Mouse (Mus musculus) heart, adult 2 months (tissue): Measurements from ENCODE around the gene Slc30a2. TPM values are rescaled to one million over a fixed set of nuclear protein-coding genes. Genes with fewer than 3 reads are reported as not detected.

Experiments
- DNase-seq, 2 experiments: peaks; one replicate each; pipeline ENCODE4 v3.0.0; 2021
- H3K27ac ChIP-seq: fragments of 200-600 bp; 2 replicates; pipeline ENCODE4 v1.8.1; 2022
- H3K27me3 ChIP-seq: fragments of 200-500 bp; 2 replicates; pipeline ENCODE4 v1.6.1; 2012; ENCODE audit warnings: mild to moderate bottlenecking, low read length, inconsistent platforms, mixed read lengths; ENCODE audit not compliant: control insufficient read depth, insufficient read depth
- H3K36me3 ChIP-seq: fragments of 200-500 bp; 2 replicates; pipeline ENCODE4 v1.6.1; 2012; ENCODE audit warnings: low read length, inconsistent platforms; ENCODE audit not compliant: control insufficient read depth, insufficient read depth
- H3K4me1 ChIP-seq: fragments of 200-500 bp; 2 replicates; pipeline ENCODE4 v1.6.1; 2011; ENCODE audit warnings: low read length; ENCODE audit not compliant: control insufficient read depth, insufficient read depth
- H3K4me3 ChIP-seq: fragments of 200-600 bp; 2 replicates; pipeline ENCODE4 v1.8.1; 2022
- H3K79me2 ChIP-seq: fragments of 200-500 bp; replicated peaks from 2 replicates; pipeline ENCODE4 v1.6.1; 2012; ENCODE audit warnings: mild to moderate bottlenecking, inconsistent platforms, low read length, moderate library complexity, mixed read lengths; ENCODE audit not compliant: control insufficient read depth, insufficient read depth
- H3K9ac ChIP-seq: fragments of 200-500 bp; 2 replicates; pipeline ENCODE4 v1.6.1; 2012; ENCODE audit warnings: low read depth, mild to moderate bottlenecking, control low read depth, inconsistent platforms, low read length, mixed read lengths
- CTCF ChIP-seq: fragments of 200-600 bp; IDR thresholded peaks from 2 replicates; pipeline ENCODE4 v1.8.1; 2022; ENCODE audit warnings: antibody characterized with exemption, mild to moderate bottlenecking, moderate library complexity
- EP300 ChIP-seq: fragments of 200-500 bp; IDR thresholded peaks from 2 replicates; pipeline ENCODE4 v1.6.1; 2011; ENCODE audit warnings: low read depth, low read length, control low read depth; ENCODE audit not compliant: insufficient read depth
- POLR2A ChIP-seq: fragments of 200-500 bp; IDR thresholded peaks from 2 replicates; pipeline ENCODE4 v1.6.1; 2011; ENCODE audit warnings: mild to moderate bottlenecking, low read depth, low read length, control low read depth; ENCODE audit not compliant: insufficient read depth
- WGBS: fragments of 180-500 bp; shearing (Covaris S2); methylation state at CpG from one replicate; pipeline ENCODE4 v1.1.7; 2018; 5-methylcytosine and 5-hydroxymethylcytosine counted together
- intact Hi-C: fragments of 180-260 bp; cut with DNase I; formaldehyde crosslinking; loops from one replicate; pipeline ENCODE4 v1.15.1; 2025
- polyA plus RNA-seq: library from polyadenylated mRNA; depleted of rRNA; stranded (reverse); fragments of >200 nt; gene quantifications from 2 replicates; pipeline ENCODE4 v1.2.3, GENCODE M21; 2012
- total RNA-seq, 2 experiments: library from RNA; stranded (reverse); gene quantifications; 2 replicates each; pipeline ENCODE4 v1.2.3; 2021

Slc30a2 gene
- total and polyA plus RNA-seq, 3 experiments = 0.12 to 0.65 (median 0.45) TPM

DNA sequence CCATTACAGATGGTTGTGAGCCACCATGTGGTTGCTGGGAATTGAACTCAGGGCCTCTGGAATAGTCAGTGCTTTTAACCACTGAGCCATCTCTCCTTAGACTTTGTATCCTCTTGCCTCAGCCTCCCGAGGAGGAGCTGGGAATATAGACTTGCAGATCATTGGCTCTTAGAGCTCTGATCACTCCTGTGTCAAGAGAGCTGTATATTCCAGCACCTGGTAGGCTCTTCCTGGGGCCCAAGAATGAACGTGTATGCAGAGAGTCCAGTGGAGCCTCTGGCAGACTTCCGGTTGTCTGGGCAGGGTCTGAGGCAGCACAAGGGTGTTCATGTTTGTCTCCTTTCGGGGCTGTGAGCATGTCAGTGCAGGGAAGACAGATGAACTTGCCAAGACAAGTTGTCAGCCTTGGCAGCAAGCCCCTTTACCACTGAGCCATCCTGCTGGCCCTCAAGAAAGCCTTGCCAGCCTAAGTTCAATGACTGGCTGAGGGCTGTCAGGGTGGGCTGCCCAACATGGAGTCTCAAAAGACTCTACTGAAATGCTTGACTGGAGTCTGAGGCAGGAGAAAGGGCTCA lies 28.8 kb upstream of the Slc30a2 start:
- Histone ChIP-seq H3K9ac (no peak overlapping the region), H3K27ac (peak overlapping the region; percentile 89), H3K4me1 (no peaks in the 10 kb centered on the region), H3K4me3 (no peak overlapping the region), H3K36me3 (0 out of 2 replicates have a peak, but pooled peaks cover 2% of the 10 kb centered on the region), H3K27me3 (no peaks in the 10 kb centered on the region), H3K79me2 (no peaks in the 10 kb centered on the region)
- DNase-seq = peak in 1 of 2 experiments; percentile 29
- no peak for TF ChIP-seq CTCF
- no peak for TF ChIP-seq POLR2A
- TF ChIP-seq EP300 = no peak
- intact Hi-C loops = loop anchor here (2.0 kb wide), 1 partner anchor 13 kb away; no protein-coding TSS in a partner anchor
- WGBS = 56% methylated on average over 4 of the region's 4 CpGs

DNA sequence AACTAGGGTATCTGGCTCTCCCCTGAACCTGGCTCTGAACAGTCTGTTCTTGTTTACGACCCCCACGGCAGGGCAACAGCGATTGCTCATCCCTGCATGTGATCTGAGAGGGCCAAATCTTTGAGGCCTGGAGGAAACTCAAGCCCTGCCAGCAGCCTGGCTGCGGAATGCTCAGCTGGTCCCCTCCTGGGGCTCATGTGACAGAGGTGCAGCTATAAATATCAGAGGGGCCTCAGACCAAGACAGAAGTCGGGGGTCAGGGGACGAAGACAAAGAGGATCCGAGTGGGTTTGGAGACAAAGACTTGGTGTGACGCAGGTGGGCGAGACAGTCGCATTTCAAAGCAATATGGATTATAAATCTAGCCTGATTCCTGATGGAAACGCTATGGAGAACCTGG lies 28.1 kb upstream of the Slc30a2 start, which contains the start of gene Trim63:
Gene Trim63 (plus strand): TSS at position 245 of the 400 bp plus-strand sequence.
- intact Hi-C loops = loop anchor here (1.0 to 2.0 kb wide), 2 partner anchors 14 to 41 kb away; no protein-coding TSS in a partner anchor
- DNase-seq = peak; percentile 60 to 80
- peak within 1 kb of the TSS; percentile 89 for H3K27ac ChIP-seq

DNA sequence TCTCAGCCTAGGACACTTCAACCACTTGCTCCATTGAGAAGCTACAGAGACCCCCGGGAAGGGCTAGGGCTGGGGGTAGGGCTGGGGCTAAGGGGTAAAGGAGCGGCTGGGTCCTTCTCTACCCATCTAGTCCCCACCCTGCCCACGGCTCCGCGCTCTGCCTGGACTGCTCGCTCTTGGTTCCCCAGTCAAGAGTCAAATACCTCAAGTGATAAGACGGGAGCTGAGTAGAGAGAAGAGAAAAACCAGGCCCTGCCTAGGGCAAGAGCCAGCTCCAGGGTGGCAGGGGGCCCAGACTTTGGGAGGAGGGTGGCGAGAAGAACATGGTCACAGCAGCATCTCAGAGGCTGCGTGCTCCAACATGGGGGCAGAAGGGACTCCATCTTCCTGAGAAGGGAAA lies 27.5 kb upstream of the Slc30a2 start:
- H3K4me3 ChIP-seq = peak overlapping the region; percentile 50
- TF ChIP-seq CTCF (no peak), EP300 (0 out of 2 replicates have a peak, but pooled peaks have one; percentile 48)
- H3K79me2 ChIP-seq = no peaks in the 10 kb centered on the region
- WGBS = 30% methylated on average over 9 of the region's 9 CpGs
- 0 out of 2 replicates have a peak, but pooled peaks cover 2% of the 10 kb centered on the region for H3K36me3 ChIP-seq
- peak overlapping the region; percentile 80 for H3K9ac ChIP-seq
- no peaks in the 10 kb centered on the region for H3K27me3 ChIP-seq
- peak overlapping the region; percentile 89 for H3K27ac ChIP-seq
- peak in 1 of 2 experiments; percentile 58 for DNase-seq
- H3K4me1 ChIP-seq = no peaks in the 10 kb centered on the region
- intact Hi-C loops = loop anchor here (1.0 to 2.0 kb wide), 2 partner anchors 15 to 41 kb away; no protein-coding TSS in a partner anchor

More for the DNA sequence above, 28.1 kb upstream of the Slc30a2 start, which contains the start of gene Trim63:
- no peaks in the 10 kb centered on the region for H3K4me1 ChIP-seq
- peak within 1 kb of the TSS; percentile 80 for H3K9ac ChIP-seq
- H3K36me3 ChIP-seq = 0 out of 2 replicates have a peak, but pooled peaks cover 2% of the 10 kb centered on the region
- 30% methylated on average over 11 of the region's 11 CpGs for WGBS
- peak within 1 kb of the TSS; percentile 50 for H3K4me3 ChIP-seq
- peak; percentile 97 for TF ChIP-seq POLR2A
- TF ChIP-seq EP300 = no peak; the same call in none of the 2 replicates
- TF ChIP-seq CTCF = no peak
- H3K79me2 ChIP-seq = no peaks in the 10 kb centered on the region
- no peaks in the 10 kb centered on the region for H3K27me3 ChIP-seq

DNA sequence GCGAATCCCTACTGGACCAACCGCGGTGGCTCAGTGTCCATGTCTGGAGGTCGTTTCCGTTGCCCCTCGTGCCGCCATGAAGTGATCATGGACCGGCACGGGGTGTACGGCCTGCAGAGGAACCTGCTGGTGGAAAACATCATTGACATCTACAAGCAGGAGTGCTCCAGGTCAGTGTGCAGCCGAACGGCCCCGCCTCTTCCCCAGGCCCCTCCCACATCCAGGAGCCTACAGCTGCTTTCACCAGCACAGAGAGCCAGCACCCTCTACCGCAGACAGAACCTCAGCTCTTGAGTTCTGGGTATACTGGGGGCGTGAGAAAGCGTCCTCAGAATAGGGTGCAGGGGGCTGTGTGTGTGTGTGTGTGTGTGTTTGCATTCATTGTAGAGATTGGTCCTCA lies 26.6 kb upstream of the Slc30a2 start:
- DNase-seq = peak in 1 of 2 experiments; percentile 53
- intact Hi-C loops = no loop called here
- Histone ChIP-seq H3K27me3 (no peaks in the 10 kb centered on the region), H3K4me1 (no peaks in the 10 kb centered on the region), H3K27ac (peak overlapping the region; percentile 89), H3K9ac (peak overlapping the region; percentile 78), H3K79me2 (no peaks in the 10 kb centered on the region), H3K4me3 (peak overlapping the region; percentile 50), H3K36me3 (peaks cover 2% of the 10 kb centered on the region; the same call in 1 of the 2 replicates)
- TF ChIP-seq POLR2A (peak; percentile 48; the same call in 1 of the 2 replicates), EP300 (no peak), CTCF (no peak; the same call in 1 of the 2 replicates)
- WGBS = 35% methylated on average over 16 of the region's 16 CpGs

DNA sequence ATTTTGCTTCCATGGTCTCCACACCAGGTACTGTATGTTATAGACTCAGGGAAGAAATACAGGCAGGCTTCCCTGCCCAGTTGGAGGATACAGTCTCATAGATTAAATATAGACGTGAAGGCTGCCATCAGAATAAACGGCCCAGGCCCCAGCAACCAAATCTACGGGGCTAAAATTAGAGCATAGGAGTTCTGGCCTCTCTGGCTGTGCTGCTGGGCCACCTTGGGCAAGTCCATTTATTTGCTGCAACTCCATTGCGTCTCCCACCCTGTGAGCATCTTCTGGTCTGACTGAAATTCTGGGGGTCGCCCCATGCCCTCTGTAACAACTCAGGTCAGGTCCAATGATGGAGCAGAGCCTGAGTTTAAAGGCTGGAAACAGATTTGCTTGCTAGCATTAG lies 23.9 kb upstream of the Slc30a2 start:
- H3K27ac ChIP-seq = peak overlapping the region; percentile 36; the same call in 1 of the 2 replicates
- 59% methylated on average over 5 of the region's 5 CpGs for WGBS
- H3K79me2 ChIP-seq = no peaks in the 10 kb centered on the region
- H3K4me3 ChIP-seq = peak overlapping the region; percentile 16; the same call in 1 of the 2 replicates
- H3K9ac ChIP-seq = no peak overlapping the region
- H3K27me3 ChIP-seq = no peaks in the 10 kb centered on the region
- no peak for DNase-seq
- intact Hi-C loops = no loop called here
- TF ChIP-seq EP300 (0 out of 2 replicates have a peak, but pooled peaks have one; percentile 28), CTCF (no peak), POLR2A (no peak)
- H3K36me3 ChIP-seq = peaks cover 2% of the 10 kb centered on the region
- no peaks in the 10 kb centered on the region for H3K4me1 ChIP-seq

DNA sequence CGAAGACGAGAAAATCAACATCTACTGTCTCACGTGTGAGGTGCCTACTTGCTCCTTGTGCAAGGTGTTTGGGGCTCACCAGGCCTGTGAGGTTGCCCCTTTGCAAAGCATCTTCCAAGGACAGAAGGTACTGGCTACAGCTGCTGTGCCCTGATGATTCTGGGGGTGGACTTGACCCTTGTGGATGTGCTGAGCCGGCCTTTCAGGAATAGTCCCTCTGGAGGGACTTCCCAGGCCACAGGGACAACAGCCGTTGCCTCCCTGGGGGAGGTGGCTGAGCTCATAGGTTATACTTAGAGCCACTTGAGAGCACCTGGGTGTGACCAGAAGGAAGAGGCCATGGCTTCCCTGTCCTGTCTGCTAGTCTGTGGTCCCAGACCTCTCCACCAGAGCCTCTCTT lies 23.3 kb upstream of the Slc30a2 start:
- no peaks in the 10 kb centered on the region; the same call in 1 of the 2 replicates for H3K4me1 ChIP-seq
- no peak for DNase-seq
- H3K27ac ChIP-seq = peak overlapping the region; percentile 49
- peaks cover 5% of the 10 kb centered on the region for H3K36me3 ChIP-seq
- 57% methylated on average over 5 of the region's 5 CpGs for WGBS
- no peaks in the 10 kb centered on the region for H3K27me3 ChIP-seq
- H3K79me2 ChIP-seq = no peaks in the 10 kb centered on the region
- no peak overlapping the region for H3K4me3 ChIP-seq
- intact Hi-C loops = no loop called here
- H3K9ac ChIP-seq = peak overlapping the region; percentile 1; the same call in 1 of the 2 replicates
- 0 out of 2 replicates have a peak, but pooled peaks have one; percentile 9 for TF ChIP-seq POLR2A
- no peak for TF ChIP-seq EP300
